Mouse (Mus musculus) small intestine, adult 2 months (tissue): Measurements from ENCODE around the gene Scn3b. TPM values are rescaled to one million over a fixed set of nuclear protein-coding genes. Genes with fewer than 3 reads are reported as not detected.

ENCODE experiments used
- H3K27ac ChIP-seq: fragments of 200-500 bp; 2 replicates; pipeline ENCODE4 v1.5.1; 2012; ENCODE audit warnings: low read depth, low read length, control low read depth, inconsistent platforms; ENCODE audit not compliant: insufficient read depth
- H3K27me3 ChIP-seq: fragments of 200-500 bp; 2 replicates; pipeline ENCODE4 v1.6.1; 2012; ENCODE audit warnings: mild to moderate bottlenecking, moderate library complexity, low read length, inconsistent platforms; ENCODE audit not compliant: control insufficient read depth, insufficient read depth
- H3K36me3 ChIP-seq: fragments of 200-500 bp; 2 replicates; pipeline ENCODE4 v1.6.1; 2012; ENCODE audit warnings: mild to moderate bottlenecking, low read length, control low read depth, inconsistent platforms; ENCODE audit not compliant: control insufficient read depth, insufficient read depth
- H3K4me1 ChIP-seq: fragments of 200-500 bp; 2 replicates; pipeline ENCODE4 v1.6.1; 2012; ENCODE audit warnings: low read length, inconsistent platforms, mixed read lengths; ENCODE audit not compliant: control insufficient read depth, insufficient read depth, insufficient read length
- H3K4me3 ChIP-seq: fragments of 200-500 bp; 2 replicates; pipeline ENCODE4 v1.5.1; 2012; ENCODE audit warnings: low read depth, mild to moderate bottlenecking, control low read depth, inconsistent platforms, low read length, moderate library complexity
- CTCF ChIP-seq: fragments of 200-500 bp; IDR thresholded peaks from 2 replicates; pipeline ENCODE4 v1.5.1; 2012; ENCODE audit warnings: low read depth, mild to moderate bottlenecking, control low read depth, inconsistent platforms, low read length, moderate library complexity, mixed read lengths; ENCODE audit not compliant: insufficient replicate concordance, insufficient read length; ENCODE audit errors: extremely low read depth
- POLR2A ChIP-seq: fragments of 200-500 bp; IDR thresholded peaks from 2 replicates; pipeline ENCODE4 v1.6.1; 2012; ENCODE audit warnings: low read depth, mild to moderate bottlenecking, control low read depth, inconsistent platforms, low read length, moderate library complexity
- WGBS: fragments of 180-500 bp; shearing (Covaris S2); methylation state at CpG from one replicate; pipeline ENCODE4 v1.1.7; 2018; 5-methylcytosine and 5-hydroxymethylcytosine counted together
- polyA plus RNA-seq: library from polyadenylated mRNA; depleted of rRNA; stranded (reverse); fragments of >200 nt; gene quantifications from 2 replicates; pipeline ENCODE4 v1.2.3, GENCODE M21; 2012; rRNA removed

The Scn3b gene
- polyA plus RNA-seq, 1 experiment, result 0.43 TPM

DNA sequence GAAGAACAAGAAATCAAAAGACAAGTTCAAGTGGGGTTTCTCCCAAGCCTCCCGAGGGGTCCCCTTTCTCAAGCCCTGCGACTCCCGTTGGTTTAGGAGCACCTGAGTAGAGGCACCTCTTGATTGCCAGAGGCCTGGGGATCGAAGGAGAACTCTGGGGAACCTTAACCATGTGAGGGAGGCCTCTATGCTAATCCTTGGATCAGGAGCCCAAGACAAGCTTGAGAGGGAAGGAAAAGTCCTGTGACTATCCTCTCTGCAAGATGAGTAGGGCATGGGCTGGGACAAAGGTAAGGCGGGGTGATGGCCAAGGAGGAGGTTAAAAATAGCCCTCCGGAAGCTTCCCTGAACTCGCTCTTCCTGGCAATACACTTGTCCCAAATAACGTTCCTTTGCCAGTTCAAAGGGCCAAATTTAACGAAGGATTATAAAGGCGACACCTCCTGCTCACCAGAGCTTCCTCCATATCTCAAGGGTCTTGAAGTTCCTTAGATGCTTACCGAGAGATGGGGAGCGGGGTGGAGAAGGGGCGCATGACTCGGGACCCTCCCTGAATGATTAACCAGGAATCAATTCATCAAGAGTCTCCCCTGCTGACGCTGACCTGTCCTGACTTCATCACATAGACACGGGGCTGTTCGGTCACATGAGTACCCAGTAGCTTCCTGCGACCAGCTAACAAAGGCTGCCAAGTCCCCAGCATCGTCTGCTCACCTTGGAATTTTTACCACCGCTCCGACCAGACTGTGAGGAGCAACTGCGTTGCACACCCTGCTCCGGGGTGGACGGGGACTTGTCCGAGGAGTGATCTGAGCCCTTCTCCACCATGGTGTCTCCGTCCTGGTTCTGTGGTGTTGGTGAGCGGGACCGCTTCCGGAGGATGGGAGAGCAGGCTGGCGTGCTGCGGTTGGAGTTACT is 64.0 kb downstream of the Scn3b start:
- H3K27me3 ChIP-seq, result no peaks in the 10 kb centered on the region
- WGBS, result 54% methylated on average over 31 of the region's 31 CpGs
- no peak overlapping the region for H3K27ac ChIP-seq
- TF ChIP-seq POLR2A, result no peak
- TF ChIP-seq CTCF, result no peak
- H3K4me1 ChIP-seq, result peaks cover 3% of the 10 kb centered on the region; the same call in 1 of the 2 replicates
- H3K4me3 ChIP-seq, result no peak overlapping the region
- peaks cover 6% of the 10 kb centered on the region; the same call in 1 of the 2 replicates for H3K36me3 ChIP-seq

DNA sequence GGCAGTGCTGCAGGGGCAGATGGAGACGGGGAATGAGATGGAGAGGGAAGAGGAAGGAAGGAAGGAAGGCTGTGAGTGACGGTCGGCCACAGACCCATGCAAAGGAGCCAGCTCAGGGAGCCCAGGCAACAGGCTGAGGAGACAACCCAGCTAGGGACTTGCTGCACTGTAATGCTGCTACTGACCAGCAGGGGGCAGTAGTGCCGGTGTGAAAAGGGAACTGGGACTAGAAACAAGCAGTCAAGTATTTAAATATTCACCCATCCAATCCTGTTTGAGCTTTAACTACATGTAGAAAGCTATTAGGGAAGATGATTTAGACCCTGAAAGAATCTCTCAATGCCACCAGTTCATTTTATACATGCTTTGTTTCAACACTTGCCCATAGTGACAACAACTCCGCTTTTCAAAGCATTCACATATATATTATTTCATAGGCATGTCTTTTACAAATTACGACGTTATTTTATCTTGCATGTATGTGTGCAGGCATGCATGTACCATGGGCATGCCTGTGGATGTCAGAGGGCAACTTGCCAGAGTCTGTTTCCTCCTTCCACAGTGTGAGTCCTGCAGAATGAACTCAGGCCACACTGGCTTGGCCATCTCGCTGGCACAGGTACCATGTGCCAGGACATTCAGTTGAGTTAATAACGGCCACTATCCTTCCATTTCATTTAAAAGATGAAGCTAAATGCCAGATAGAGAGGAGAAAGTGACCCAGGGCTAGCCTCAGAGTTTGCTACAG is 64.8 kb downstream of the Scn3b start:
- no peak overlapping the region for H3K27ac ChIP-seq
- H3K4me3 ChIP-seq, result no peak overlapping the region
- H3K36me3 ChIP-seq, result peaks cover 3% of the 10 kb centered on the region; the same call in 1 of the 2 replicates
- peaks cover 3% of the 10 kb centered on the region; the same call in 1 of the 2 replicates for H3K4me1 ChIP-seq
- no peaks in the 10 kb centered on the region for H3K27me3 ChIP-seq
- 49% methylated on average over 9 of the region's 9 CpGs for WGBS
- no peak for TF ChIP-seq POLR2A
- TF ChIP-seq CTCF, result peak; percentile 83; the same call in 1 of the 2 replicates

DNA sequence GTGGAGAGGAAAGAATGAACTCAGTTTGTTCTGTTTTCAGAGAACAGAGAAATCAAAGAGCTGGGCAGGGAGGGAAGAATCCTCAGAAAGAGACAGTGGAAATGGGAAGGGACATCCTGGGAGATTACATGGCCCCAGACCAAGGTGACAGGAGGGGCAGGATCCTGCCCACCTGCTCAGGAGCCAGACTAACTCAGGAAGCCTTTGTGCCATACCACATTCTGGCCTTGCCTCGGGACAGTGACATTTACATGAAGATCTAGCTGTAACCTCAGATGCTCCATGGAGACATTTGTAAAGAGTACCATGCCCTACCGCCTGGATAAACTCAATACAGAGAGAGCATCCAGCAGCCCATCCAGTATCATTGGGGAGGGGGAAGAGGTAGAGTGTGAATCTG is 65.6 kb downstream of the Scn3b start:
- WGBS, result 84% methylated on average over 2 of the region's 2 CpGs

DNA sequence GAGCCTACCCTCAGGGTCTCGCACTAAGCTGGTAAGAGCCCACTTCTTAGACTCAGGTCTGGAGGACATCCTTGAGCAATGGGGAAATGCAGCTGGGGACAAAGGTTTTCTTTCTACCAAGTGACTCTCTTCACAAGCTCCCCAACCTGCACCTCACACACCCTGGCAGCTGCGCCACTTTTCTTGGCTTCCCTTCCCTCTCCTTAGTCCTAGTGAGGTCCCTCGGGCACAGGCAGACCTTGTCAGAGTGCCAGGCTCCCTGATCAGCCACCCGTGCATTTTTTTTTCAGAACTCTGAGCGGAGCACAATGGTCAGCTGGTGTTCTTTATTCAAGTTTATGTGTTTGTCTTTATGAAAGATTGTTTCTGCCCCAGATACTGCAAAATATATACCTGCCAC is 67.7 kb downstream of the Scn3b start:
- peaks cover 3% of the 10 kb centered on the region; the same call in 1 of the 2 replicates for H3K36me3 ChIP-seq
- no peak overlapping the region for H3K4me3 ChIP-seq
- peaks cover 6% of the 10 kb centered on the region for H3K4me1 ChIP-seq
- WGBS, result 19% methylated on average over 5 of the region's 5 CpGs
- no peak overlapping the region for H3K27ac ChIP-seq
- H3K27me3 ChIP-seq, result no peaks in the 10 kb centered on the region
- no peak for TF ChIP-seq POLR2A
- no peak for TF ChIP-seq CTCF

More for the DNA sequence above, 65.6 kb downstream of the Scn3b start:
- Histone ChIP-seq H3K36me3 (peaks cover 3% of the 10 kb centered on the region; the same call in 1 of the 2 replicates), H3K4me3 (no peak overlapping the region), H3K27me3 (no peaks in the 10 kb centered on the region), H3K27ac (no peak overlapping the region), H3K4me1 (peaks cover 6% of the 10 kb centered on the region; the same call in 1 of the 2 replicates)
- no peak for TF ChIP-seq POLR2A
- TF ChIP-seq CTCF, result no peak

DNA sequence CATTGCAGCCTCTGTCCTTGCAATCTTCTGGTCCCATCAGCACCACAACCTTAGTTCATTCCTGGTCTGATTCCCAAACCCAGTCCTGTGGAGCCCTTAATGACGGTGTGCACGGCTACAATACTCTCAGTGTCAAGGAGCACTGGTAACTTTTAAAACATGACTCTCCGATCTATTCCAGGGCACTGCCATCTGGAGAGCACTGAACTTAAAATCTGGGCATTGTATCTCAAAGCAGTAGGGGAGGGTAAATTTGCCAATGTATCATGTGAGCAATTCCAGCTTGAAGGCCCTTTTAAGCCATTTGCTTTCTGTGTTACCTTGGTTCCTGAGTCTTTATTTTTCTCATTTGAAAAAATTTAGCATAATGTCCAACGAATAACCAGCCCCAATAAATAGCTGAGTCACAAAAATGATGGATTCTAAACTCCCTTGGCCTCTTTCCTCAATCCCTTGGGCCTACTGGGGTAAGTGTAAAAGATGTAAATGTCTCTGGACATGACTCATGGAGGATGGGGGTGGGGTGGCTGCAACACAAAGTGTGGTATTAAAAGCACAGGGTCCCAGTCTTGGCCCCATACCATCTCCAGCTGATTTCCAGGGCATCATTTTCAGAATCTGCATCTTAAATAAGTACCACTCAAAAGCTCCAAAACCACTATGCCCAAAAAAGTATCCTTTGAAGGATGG is 68.3 kb downstream of the Scn3b start:
- Histone ChIP-seq H3K27me3 (no peaks in the 10 kb centered on the region), H3K4me3 (no peak overlapping the region), H3K4me1 (peaks cover 6% of the 10 kb centered on the region), H3K36me3 (peaks cover 3% of the 10 kb centered on the region; the same call in 1 of the 2 replicates), H3K27ac (no peak overlapping the region)
- WGBS, result 36% methylated on average over 4 of the region's 4 CpGs
- TF ChIP-seq CTCF (no peak), POLR2A (no peak)

DNA sequence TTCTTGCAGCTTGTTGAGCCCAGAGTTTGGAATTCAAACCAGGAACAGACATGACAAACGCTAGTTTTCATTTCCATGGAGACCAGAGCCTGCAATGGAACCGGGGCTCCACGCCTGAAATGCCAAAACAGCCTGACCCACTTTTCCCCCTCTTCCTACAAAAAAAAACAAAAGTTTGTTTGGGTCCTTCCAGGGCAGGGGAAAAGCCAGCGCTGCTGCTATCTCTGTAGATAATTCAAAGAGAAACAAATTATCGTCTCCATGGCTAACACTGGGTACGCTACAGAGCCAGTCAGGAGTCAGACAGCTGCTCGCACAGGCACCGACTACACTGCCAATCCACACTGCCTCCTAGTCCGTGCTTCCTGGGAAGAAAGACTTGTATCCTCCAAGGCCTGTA is 70.6 kb downstream of the Scn3b start:
- WGBS, result 21% methylated on average over 9 of the region's 9 CpGs
- H3K27ac ChIP-seq, result no peak overlapping the region
- no peaks in the 10 kb centered on the region for H3K36me3 ChIP-seq
- H3K4me1 ChIP-seq, result peaks cover 3% of the 10 kb centered on the region; the same call in 1 of the 2 replicates
- H3K4me3 ChIP-seq, result no peak overlapping the region
- no peak for TF ChIP-seq POLR2A
- no peak for TF ChIP-seq CTCF
- no peaks in the 10 kb centered on the region for H3K27me3 ChIP-seq

Other genes with a start within 250 kb of the Scn3b start
- gene Olfr981, start 247.8 kb upstream of the Scn3b start, polyA plus RNA-seq, result not detected in 2 replicates
- not detected in 2 replicates for gene Olfr982, start 195.4 kb upstream of the Scn3b start, polyA plus RNA-seq
- not detected in 2 replicates for gene Olfr983, start 175.6 kb upstream of the Scn3b start, polyA plus RNA-seq
- gene Olfr984, start 155.0 kb upstream of the Scn3b start, polyA plus RNA-seq, result not detected in 2 replicates
- gene Olfr985, start 139.0 kb upstream of the Scn3b start, polyA plus RNA-seq, result not detected in 2 replicates
- gene Tmem225, start 121.1 kb upstream of the Scn3b start, polyA plus RNA-seq, result not detected in 2 replicates
- not detected in 2 replicates for gene Olfr986, start 88.3 kb upstream of the Scn3b start, polyA plus RNA-seq
- gene Zfp202, start 76.9 kb upstream of the Scn3b start, polyA plus RNA-seq, result 0.19 and 0.35 TPM in 2 replicates